Mouse (Mus musculus) ES-Bruce4 (cell line): ENCODE data around the gene Kif1b. TPM values are rescaled to one million over a fixed set of nuclear protein-coding genes. Genes with fewer than 3 reads are reported as not detected.

Experiments used
- H3K27ac ChIP-seq: 2 replicates; pipeline ENCODE4 v1.5.1; 2012; ENCODE audit warnings: low read length, inconsistent platforms; ENCODE audit not compliant: insufficient read depth
- H3K27me3 ChIP-seq: 2 replicates; pipeline ENCODE4 v1.6.1; 2012; ENCODE audit warnings: mild to moderate bottlenecking, low read length, inconsistent platforms; ENCODE audit not compliant: control insufficient read depth, poor library complexity, insufficient read depth, severe bottlenecking
- H3K36me3 ChIP-seq: 2 replicates; pipeline ENCODE4 v1.6.1; 2012; ENCODE audit warnings: inconsistent platforms, mild to moderate bottlenecking, low read length, moderate library complexity; ENCODE audit not compliant: control insufficient read depth, poor library complexity, insufficient read depth, severe bottlenecking
- H3K4me1 ChIP-seq: one replicate; pipeline ENCODE4 v1.8.1; 2011; ENCODE audit warnings: low read length; ENCODE audit not compliant: control insufficient read depth, insufficient read depth
- H3K4me3 ChIP-seq: 2 replicates; pipeline ENCODE4 v1.5.1; 2011; ENCODE audit warnings: low read depth, mild to moderate bottlenecking, low read length
- H3K9ac ChIP-seq: 2 replicates; pipeline ENCODE4 v1.6.1; 2012; ENCODE audit warnings: low read depth, mild to moderate bottlenecking, inconsistent platforms; ENCODE audit not compliant: poor library complexity, severe bottlenecking
- H3K9me3 ChIP-seq: replicated peaks from 2 replicates; pipeline ENCODE4 v1.6.1; 2012; ENCODE audit warnings: mild to moderate bottlenecking, low read length, inconsistent platforms; ENCODE audit not compliant: control insufficient read depth, poor library complexity, insufficient read depth, severe bottlenecking
- CTCF ChIP-seq: IDR thresholded peaks from one replicate; pipeline ENCODE4 v1.8.1; 2011; ENCODE audit warnings: low read depth, low read length
- EP300 ChIP-seq: IDR thresholded peaks from 2 replicates; pipeline ENCODE4 v1.6.1; 2011; ENCODE audit warnings: low read depth, low read length; ENCODE audit not compliant: insufficient read depth
- POLR2A ChIP-seq: IDR thresholded peaks from one replicate; pipeline ENCODE4 v1.8.1; 2011; ENCODE audit warnings: low read length; ENCODE audit not compliant: insufficient read depth
- polyA plus RNA-seq: library from polyadenylated mRNA; stranded (reverse); fragments of >200 nt; gene quantifications from 2 replicates; pipeline ENCODE4 v1.2.4, GENCODE M21; 2011; ENCODE audit warnings: low read depth; ENCODE audit not compliant: missing spikeins, insufficient read depth, insufficient read length

Kif1b gene
- polyA plus RNA-seq, 1 experiment: 40.0 TPM

- Histone ChIP-seq H3K4me1 (no peaks in the 10 kb centered on the region), H3K27me3 (no peaks in the 10 kb centered on the region), H3K9ac (no peak overlapping the region), H3K27ac (no peak overlapping the region), H3K36me3 (peaks cover 2% of the 10 kb centered on the region; the same call in 1 of the 2 replicates), H3K4me3 (no peak overlapping the region), H3K9me3 (no peaks in the 10 kb centered on the region)
- no peak for TF ChIP-seq CTCF
- no peak for TF ChIP-seq POLR2A
- TF ChIP-seq EP300: no peak
Measured at GRCm38 (mm10) chr4:149260911-149261310, 46.6 kb downstream of the Kif1b start.

- Histone ChIP-seq H3K36me3 (peaks cover 2% of the 10 kb centered on the region), H3K27me3 (no peaks in the 10 kb centered on the region), H3K9ac (no peak overlapping the region), H3K27ac (no peak overlapping the region), H3K4me3 (no peak overlapping the region), H3K4me1 (no peaks in the 10 kb centered on the region), H3K9me3 (no peaks in the 10 kb centered on the region)
- TF ChIP-seq POLR2A (no peak), CTCF (no peak), EP300 (no peak)
Measured at GRCm38 (mm10) chr4:149259391-149260094, 48.0 kb downstream of the Kif1b start.

GRCm38 (mm10) chr4:149258926-149259325 lies 48.6 kb downstream of the Kif1b start:
- Histone ChIP-seq H3K4me3 (no peak overlapping the region), H3K4me1 (no peaks in the 10 kb centered on the region), H3K36me3 (peaks cover 2% of the 10 kb centered on the region), H3K9me3 (no peaks in the 10 kb centered on the region), H3K27me3 (no peaks in the 10 kb centered on the region), H3K9ac (no peak overlapping the region), H3K27ac (no peak overlapping the region)
- TF ChIP-seq CTCF: no peak
- TF ChIP-seq POLR2A: no peak
- no peak for TF ChIP-seq EP300

GRCm38 (mm10) chr4:149256511-149257300 lies 50.8 kb downstream of the Kif1b start:
- Histone ChIP-seq H3K4me3 (no peak overlapping the region), H3K36me3 (peaks cover 2% of the 10 kb centered on the region), H3K27ac (no peak overlapping the region), H3K4me1 (no peaks in the 10 kb centered on the region), H3K9ac (no peak overlapping the region), H3K27me3 (no peaks in the 10 kb centered on the region), H3K9me3 (no peaks in the 10 kb centered on the region)
- TF ChIP-seq EP300 (no peak), CTCF (no peak), POLR2A (no peak)

- TF ChIP-seq POLR2A (no peak), CTCF (no peak), EP300 (no peak)
- H3K27me3 ChIP-seq: no peaks in the 10 kb centered on the region
- no peak overlapping the region for H3K27ac ChIP-seq
- H3K4me3 ChIP-seq: no peak overlapping the region
- no peak overlapping the region for H3K9ac ChIP-seq
- H3K36me3 ChIP-seq: peaks cover 2% of the 10 kb centered on the region
- H3K9me3 ChIP-seq: no peaks in the 10 kb centered on the region
- H3K4me1 ChIP-seq: no peaks in the 10 kb centered on the region
Measured at GRCm38 (mm10) chr4:149255277-149256270, 51.9 kb downstream of the Kif1b start.
